Mouse (Mus musculus) C2C12 (cell line): ENCODE measurements around the gene Mthfd1l. TPM values are rescaled to one million over a fixed set of nuclear protein-coding genes. Genes with fewer than 3 reads are reported as not detected.

Source experiments
- H3K27me3 ChIP-seq: one replicate; pipeline ENCODE4 v1.6.1; 2011; ENCODE audit not compliant: control insufficient read depth, insufficient read depth, insufficient read length
- H3K36me3 ChIP-seq: one replicate; pipeline ENCODE4 v1.6.1; 2011; ENCODE audit not compliant: control insufficient read depth, insufficient read depth
- H3K4me3 ChIP-seq: one replicate; pipeline ENCODE4 v1.5.1; 2011; ENCODE audit warnings: mild to moderate bottlenecking, control low read depth; ENCODE audit not compliant: poor library complexity, insufficient read depth, severe bottlenecking
- H3K79me2 ChIP-seq: one replicate; pipeline ENCODE4 v1.6.1; 2011; ENCODE audit not compliant: control insufficient read depth, insufficient read depth
- H3K79me3 ChIP-seq: one replicate; pipeline ENCODE4 v1.6.1; 2011; ENCODE audit warnings: low read depth, control low read depth
- H3ac ChIP-seq: one replicate; pipeline ENCODE3; 2011; ENCODE audit warnings: low read depth; ENCODE audit not compliant: control insufficient read depth, insufficient read length
- CEBPB ChIP-seq: IDR thresholded peaks from one replicate; pipeline ENCODE4 v1.6.1; 2011; ENCODE audit warnings: low read depth, mild to moderate bottlenecking, control low read depth, moderate library complexity
- CTCF ChIP-seq: IDR thresholded peaks from one replicate; pipeline ENCODE4 v1.5.1; 2011; ENCODE audit not compliant: control insufficient read depth, insufficient read depth, insufficient read length
- FOSL1 ChIP-seq: IDR thresholded peaks from one replicate; pipeline ENCODE4 v1.8.0; 2011; ENCODE audit warnings: mild to moderate bottlenecking, low read length; ENCODE audit not compliant: poor library complexity, insufficient read depth, severe bottlenecking
- MAX ChIP-seq: IDR thresholded peaks from one replicate; pipeline ENCODE4 v1.6.1; 2011; ENCODE audit warnings: mild to moderate bottlenecking, control low read depth
- MYOD1 ChIP-seq: IDR thresholded peaks from one replicate; pipeline ENCODE4 v1.6.1; 2011; ENCODE audit warnings: low read depth; ENCODE audit not compliant: control insufficient read depth, insufficient read length
- MYOG ChIP-seq: IDR thresholded peaks from one replicate; pipeline ENCODE4 v1.6.1; 2011; ENCODE audit not compliant: control insufficient read depth, insufficient read length; ENCODE audit errors: extremely low read depth
- USF1 ChIP-seq: IDR thresholded peaks from one replicate; pipeline ENCODE4 v1.6.1; 2011; ENCODE audit warnings: low read depth, mild to moderate bottlenecking, control low read depth, moderate library complexity
- polyA plus RNA-seq: library from polyadenylated mRNA; unstranded; fragments of >200 nt; fragmentation: generic; extraction: Trizol; gene quantifications from one replicate; pipeline ENCODE4 v1.2.1, GENCODE M21; 2012; ENCODE audit warnings: missing spikeins

Mthfd1l gene
- polyA plus RNA-seq, 1 experiment = 43.6 TPM

DNA sequence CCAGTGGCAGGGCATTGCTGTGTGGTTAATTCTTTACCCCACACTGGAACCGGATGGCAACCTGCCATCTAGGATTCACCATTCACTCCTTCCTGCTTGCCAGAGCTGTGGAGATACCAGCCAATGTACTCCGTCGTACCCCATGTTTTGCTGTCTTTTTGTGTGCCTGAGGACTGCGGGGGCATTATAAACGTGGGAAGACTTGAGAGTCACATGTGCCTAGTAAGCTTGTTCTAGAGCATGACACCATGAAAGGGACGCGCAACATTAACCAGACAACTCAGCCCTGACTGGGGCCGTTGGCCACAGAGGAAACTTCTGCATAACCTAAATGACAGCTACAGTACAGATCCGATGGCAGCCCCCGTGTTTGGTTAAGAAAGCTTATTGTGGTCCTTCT, 155.5 kb downstream of the Mthfd1l start:
- no peak overlapping the region for H3K4me3 ChIP-seq
- no peaks in the 10 kb centered on the region for H3K79me3 ChIP-seq

DNA sequence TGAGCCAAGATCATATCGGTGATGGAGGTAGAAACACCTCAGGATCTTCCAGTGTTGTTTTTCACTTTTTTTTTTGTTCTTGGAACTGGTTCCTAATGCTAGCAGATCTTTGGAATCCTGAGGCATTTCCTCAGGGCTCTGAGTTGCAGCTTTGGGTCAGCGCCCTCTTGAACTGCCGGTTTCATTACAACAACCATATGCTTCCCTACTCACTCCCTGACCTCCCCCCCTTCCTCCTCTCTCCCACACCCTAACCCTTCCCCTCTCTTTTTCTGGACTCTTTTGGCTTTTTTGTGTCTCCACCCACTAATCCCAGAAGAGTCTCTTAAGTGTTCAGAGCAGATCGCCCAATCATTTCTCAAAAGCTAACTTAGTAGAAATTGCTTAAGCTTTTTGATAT, 156.0 kb downstream of the Mthfd1l start:
- H3K36me3 ChIP-seq = peaks cover 18% of the 10 kb centered on the region
- no peaks in the 10 kb centered on the region for H3K79me3 ChIP-seq
- TF ChIP-seq CEBPB (no peak), FOSL1 (no peak), MYOD1 (no peak), MYOG (no peak), USF1 (no peak), MAX (no peak), CTCF (no peak)
- H3K79me2 ChIP-seq = no peaks in the 10 kb centered on the region
- no peak overlapping the region for H3ac ChIP-seq
- H3K4me3 ChIP-seq = no peak overlapping the region
- H3K27me3 ChIP-seq = no peaks in the 10 kb centered on the region

More for the DNA sequence above, 155.5 kb downstream of the Mthfd1l start:
- Histone ChIP-seq H3K79me2 (no peaks in the 10 kb centered on the region), H3K36me3 (peaks cover 19% of the 10 kb centered on the region), H3ac (no peak overlapping the region), H3K27me3 (no peaks in the 10 kb centered on the region)
- TF ChIP-seq MYOD1 (no peak), CEBPB (no peak), USF1 (no peak), MAX (no peak), CTCF (no peak), MYOG (no peak), FOSL1 (no peak)

DNA sequence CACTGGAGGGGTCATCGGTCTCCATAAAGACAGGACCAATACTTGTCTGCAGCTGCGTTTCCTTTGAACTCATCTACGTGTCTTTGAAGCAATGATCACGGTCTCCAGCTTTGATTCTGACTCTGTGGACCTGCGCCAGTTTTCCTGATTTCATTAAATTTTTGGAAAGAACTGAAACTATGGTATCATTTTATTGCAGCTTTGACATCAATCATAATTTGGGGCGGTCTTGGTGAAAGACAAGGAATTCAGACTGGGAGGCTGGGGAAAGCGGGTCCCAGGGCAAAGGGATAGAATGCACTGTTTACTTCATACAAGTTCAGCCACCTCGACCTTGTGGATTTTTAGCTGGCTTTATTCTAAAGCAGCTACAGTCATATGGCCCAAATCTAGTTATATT, 156.5 kb downstream of the Mthfd1l start:
- no peak overlapping the region for H3K4me3 ChIP-seq
- TF ChIP-seq CEBPB = no peak
- H3ac ChIP-seq = no peak overlapping the region
- no peaks in the 10 kb centered on the region for H3K27me3 ChIP-seq
- peaks cover 12% of the 10 kb centered on the region for H3K36me3 ChIP-seq
- no peaks in the 10 kb centered on the region for H3K79me3 ChIP-seq
- no peaks in the 10 kb centered on the region for H3K79me2 ChIP-seq

DNA sequence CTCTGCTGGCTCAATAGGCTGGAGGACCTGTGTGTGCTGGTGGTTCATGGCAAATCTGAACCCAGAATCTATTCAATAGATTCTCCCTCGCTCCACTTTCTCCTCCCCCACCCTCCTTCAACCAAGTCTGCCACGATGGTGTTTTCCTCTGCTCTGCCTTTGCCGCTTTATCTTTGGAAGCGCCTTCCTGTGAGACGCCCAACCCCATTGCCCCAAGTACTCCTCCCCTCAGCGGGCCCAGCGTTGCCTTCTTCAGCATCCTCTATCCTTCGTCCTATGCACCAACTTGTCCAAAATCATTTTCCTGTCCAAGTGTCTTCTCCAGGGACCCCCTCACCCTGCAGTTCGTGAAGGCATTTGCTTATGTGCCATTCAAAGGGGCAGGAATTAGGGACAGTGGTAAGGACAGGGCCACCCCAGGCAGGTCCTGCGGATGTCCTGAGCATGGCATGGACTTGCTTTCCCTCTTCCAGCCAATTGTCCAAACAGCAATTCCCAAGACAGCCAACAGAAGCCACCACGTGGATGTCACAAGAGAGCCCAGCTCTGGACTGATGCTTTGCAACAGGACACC, 157.2 kb downstream of the Mthfd1l start:
- H3K79me3 ChIP-seq = no peaks in the 10 kb centered on the region
- no peak overlapping the region for H3ac ChIP-seq
- no peaks in the 10 kb centered on the region for H3K27me3 ChIP-seq
- H3K4me3 ChIP-seq = no peak overlapping the region
- no peak for TF ChIP-seq USF1
- TF ChIP-seq CTCF = no peak
- no peak for TF ChIP-seq MAX
- no peak for TF ChIP-seq CEBPB
- H3K36me3 ChIP-seq = peaks cover 12% of the 10 kb centered on the region
- no peaks in the 10 kb centered on the region for H3K79me2 ChIP-seq

DNA sequence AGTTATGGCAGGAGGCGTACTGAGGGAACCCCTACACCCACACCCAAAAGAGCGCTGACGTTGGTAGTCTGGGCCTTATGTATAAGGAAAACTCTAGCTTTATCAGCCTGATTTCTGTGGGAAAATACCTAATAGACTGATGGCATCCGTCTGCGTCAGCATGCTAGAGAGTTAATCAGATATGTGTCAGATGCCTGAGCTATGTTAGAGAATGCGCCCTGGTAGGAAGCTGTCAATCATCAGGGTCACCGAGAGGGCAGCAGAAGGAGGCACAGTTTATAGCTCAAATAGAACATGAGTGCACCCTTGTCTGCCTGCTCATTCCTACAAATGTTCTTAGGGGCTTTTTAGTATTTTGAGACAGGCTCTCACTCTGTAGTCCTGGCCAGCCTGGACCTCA, 159.8 kb downstream of the Mthfd1l start:
- Histone ChIP-seq H3K27me3 (no peaks in the 10 kb centered on the region), H3K79me3 (no peaks in the 10 kb centered on the region), H3K79me2 (no peaks in the 10 kb centered on the region), H3K4me3 (no peak overlapping the region), H3K36me3 (peaks cover 8% of the 10 kb centered on the region), H3ac (no peak overlapping the region)
- TF ChIP-seq MYOG = no peak
- no peak for TF ChIP-seq MYOD1

DNA sequence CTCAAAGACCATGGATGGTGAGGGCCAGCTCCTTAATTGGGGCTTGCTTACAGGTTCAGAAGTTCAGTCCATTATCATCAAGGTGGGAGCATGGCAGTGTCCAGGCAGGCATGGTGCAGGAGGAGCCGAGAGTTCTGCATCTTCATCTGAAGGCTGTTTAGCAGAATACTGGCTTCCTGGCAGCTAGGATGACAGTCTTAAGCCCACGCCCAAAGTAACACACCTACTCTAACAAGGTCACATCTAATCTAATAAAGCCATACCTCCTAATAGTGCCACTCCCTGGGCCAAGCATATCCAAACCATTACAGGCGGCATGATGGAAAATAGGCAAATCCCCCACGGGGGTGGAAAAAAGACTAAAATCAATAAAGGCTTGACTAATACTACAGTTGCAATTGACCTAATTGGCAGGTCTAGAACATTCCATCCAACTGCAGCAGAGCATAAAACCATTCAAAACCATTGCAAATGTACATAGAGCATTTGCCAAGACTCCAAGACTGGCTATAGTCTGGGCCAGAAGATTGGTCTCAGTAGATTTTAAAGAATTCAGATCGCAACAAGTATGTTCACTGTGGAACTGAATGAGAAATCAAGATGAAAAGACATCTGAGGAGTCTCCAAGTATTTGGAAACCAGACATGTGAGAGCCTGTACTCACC, 162.3 kb downstream of the Mthfd1l start:
- Histone ChIP-seq H3ac (no peak overlapping the region), H3K79me2 (no peaks in the 10 kb centered on the region), H3K79me3 (no peaks in the 10 kb centered on the region), H3K36me3 (peaks cover 9% of the 10 kb centered on the region), H3K27me3 (no peaks in the 10 kb centered on the region), H3K4me3 (no peak overlapping the region)
- no peak for TF ChIP-seq CTCF
- no peak for TF ChIP-seq MAX

DNA sequence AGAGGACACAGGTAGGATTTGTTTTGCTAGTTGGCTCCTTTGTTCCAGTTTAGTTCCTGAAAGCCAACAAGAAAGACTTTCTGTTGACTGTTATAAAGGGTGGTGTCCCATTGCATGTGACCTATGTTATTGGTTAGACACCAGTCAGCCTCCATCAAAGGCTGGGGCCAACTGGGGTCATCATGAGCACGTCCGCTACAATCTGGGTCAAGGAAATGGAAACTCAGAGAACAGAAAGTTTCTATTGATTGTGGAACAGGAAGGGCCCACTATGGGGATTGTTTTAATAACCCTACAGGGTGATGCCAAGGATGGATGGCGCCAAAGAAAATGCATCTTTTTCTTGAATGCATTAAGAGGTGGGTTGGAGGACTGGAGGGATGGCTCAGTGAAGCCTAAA, 166.6 kb downstream of the Mthfd1l start:
- no peaks in the 10 kb centered on the region for H3K79me2 ChIP-seq
- TF ChIP-seq MAX (no peak), MYOG (no peak)
- H3K4me3 ChIP-seq = no peak overlapping the region
- peaks cover 8% of the 10 kb centered on the region for H3K36me3 ChIP-seq
- H3ac ChIP-seq = no peak overlapping the region
- H3K27me3 ChIP-seq = no peaks in the 10 kb centered on the region
- no peaks in the 10 kb centered on the region for H3K79me3 ChIP-seq
